In genomic region chr15:24486235-24486634, GRCm38 (mm10) we compare ENCODE assay signal across 30 mouse cellular contexts.
"Had no signal": no experiment of that assay in that cellular context is flagged by ENCODE, and none has a peak within 500 bp of the region (broad histone marks: within the 10 kb centered on the region; RNA-seq: fewer than 3 reads in every experiment).

No protein-coding gene starts in this region.

- H3K4me3 ChIP-seq: limb, embryonic 10.5 days; limb, embryonic 12.5 days; limb, embryonic 13.5 days; limb, embryonic 15.5 days; liver, embryonic 12.5 days; liver, embryonic 13.5 days; liver, embryonic 15.5 days; lung, embryonic 15.5 days; megakaryocyte, embryonic 14.5 days; midbrain, embryonic 10.5 days; midbrain, embryonic 12.5 days; midbrain, embryonic 13.5 days; midbrain, embryonic 15.5 days; myocyte; neural tube, embryonic 12.5 days had no signal

- ATAC-seq: liver, embryonic 12.5 days; liver, postnatal 0 days; lung, postnatal 0 days; midbrain, embryonic 13.5 days; midbrain, embryonic 15.5 days; midbrain, embryonic 16.5 days had no signal

- H3K9ac ChIP-seq: limb, embryonic 12.5 days; limb, embryonic 13.5 days; limb, embryonic 15.5 days; liver, embryonic 12.5 days; liver, embryonic 13.5 days; liver, embryonic 14.5 days; liver, embryonic 15.5 days; liver, postnatal 0 days; lung, embryonic 14.5 days; lung, embryonic 15.5 days; midbrain, embryonic 12.5 days; midbrain, embryonic 13.5 days; midbrain, embryonic 15.5 days; neural tube, embryonic 12.5 days had no signal

- H3K9me3 ChIP-seq: limb, embryonic 10.5 days; limb, embryonic 12.5 days; limb, embryonic 13.5 days; limb, embryonic 15.5 days; liver, embryonic 12.5 days; liver, embryonic 13.5 days; liver, embryonic 15.5 days; lung, embryonic 15.5 days; megakaryocyte, embryonic 14.5 days; midbrain, embryonic 10.5 days; midbrain, embryonic 12.5 days; midbrain, embryonic 13.5 days; midbrain, embryonic 15.5 days; neural tube, embryonic 12.5 days had no signal

- H3K27me3 ChIP-seq: limb, embryonic 12.5 days; limb, embryonic 13.5 days; limb, embryonic 15.5 days; liver, embryonic 12.5 days; liver, embryonic 13.5 days; liver, embryonic 15.5 days; lung, embryonic 15.5 days; megakaryocyte, embryonic 14.5 days; midbrain, embryonic 12.5 days; midbrain, embryonic 13.5 days; midbrain, embryonic 15.5 days; neural tube, embryonic 12.5 days had no signal

- H3K36me3 ChIP-seq: limb, embryonic 10.5 days; limb, embryonic 12.5 days; limb, embryonic 13.5 days; limb, embryonic 15.5 days; liver, embryonic 12.5 days; liver, embryonic 13.5 days; liver, embryonic 15.5 days; lung, embryonic 15.5 days; midbrain, embryonic 10.5 days; midbrain, embryonic 12.5 days; midbrain, embryonic 13.5 days; midbrain, embryonic 15.5 days; neural tube, embryonic 12.5 days had no signal

- DNase-seq: left cerebral cortex, postnatal 4 days; liver; liver, embryonic 13.5 days; liver, postnatal 0 days; lung, adult 18-20 months; lung, adult 2 months; lung, embryonic 14.5 days; lung, postnatal 10 days; lung, postnatal 14 days; lung, postnatal 36 days; lung, postnatal 4 days; midbrain, embryonic 14.5 days had no signal

- H3K27ac ChIP-seq: limb, embryonic 10.5 days; limb, embryonic 12.5 days; limb, embryonic 13.5 days; limb, embryonic 15.5 days; liver, embryonic 12.5 days; liver, embryonic 13.5 days; liver, embryonic 14.5 days; liver, embryonic 15.5 days; lung, embryonic 15.5 days; macrophage; midbrain, embryonic 10.5 days; midbrain, embryonic 12.5 days; midbrain, embryonic 13.5 days; midbrain, embryonic 15.5 days; neural tube, embryonic 12.5 days had no signal

- H3K4me1 ChIP-seq: limb, embryonic 10.5 days; limb, embryonic 12.5 days; limb, embryonic 13.5 days; limb, embryonic 15.5 days; liver, embryonic 12.5 days; liver, embryonic 13.5 days; liver, embryonic 15.5 days; lung, embryonic 15.5 days; megakaryocyte, embryonic 14.5 days; midbrain, embryonic 10.5 days; midbrain, embryonic 12.5 days; midbrain, embryonic 13.5 days; midbrain, embryonic 15.5 days; neural tube, embryonic 12.5 days had no signal
